Mouse (Mus musculus) CD8-positive naive resting alpha-beta T cell, adult 57 days (primary cell): ENCODE results near the gene Clrn1. TPM values are rescaled to one million over a fixed set of nuclear protein-coding genes. Genes with fewer than 3 reads are reported as not detected.

Experiments
- total RNA-seq: library from RNA; stranded (reverse); gene quantifications from one replicate; pipeline ENCODE4 v1.2.4, GENCODE M21; 2023

The Clrn1 gene
- total RNA-seq = not detected

DNA sequence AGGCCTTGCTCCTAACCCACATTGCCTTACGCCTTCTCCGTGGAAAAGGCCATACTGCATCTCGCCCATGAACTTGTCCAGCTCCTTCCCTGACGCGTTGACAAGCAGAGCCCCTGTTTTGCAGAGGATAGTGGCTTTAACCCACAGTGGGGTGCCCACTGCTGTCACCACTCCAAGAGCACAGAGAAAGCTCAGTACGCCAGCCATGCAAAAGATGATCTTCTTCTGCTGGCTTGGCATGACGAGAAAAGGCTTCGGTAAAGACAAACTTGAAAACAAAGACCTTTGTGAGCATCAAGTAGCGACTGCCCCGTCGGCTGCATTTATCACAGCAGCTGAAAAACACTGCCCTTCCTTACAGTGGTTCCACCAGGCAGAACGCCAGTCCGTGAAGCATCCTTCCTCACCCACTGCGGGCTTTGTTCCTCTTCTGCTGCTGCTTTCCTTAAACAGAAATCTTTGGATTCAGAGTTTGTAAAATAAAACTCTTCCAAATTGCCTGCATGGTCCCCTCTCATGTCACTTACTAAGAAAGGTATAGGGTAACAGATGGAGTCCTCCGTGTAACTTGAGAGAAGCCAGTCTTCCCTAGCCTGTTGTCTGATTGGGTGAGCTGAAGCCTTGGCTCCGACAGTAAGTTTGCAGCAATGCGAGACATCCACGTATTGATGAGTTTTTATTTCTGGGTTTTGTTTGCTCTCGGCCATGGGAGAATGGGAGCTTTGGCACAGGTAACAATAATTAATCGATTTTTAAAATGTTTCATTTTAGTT lies at the start of gene Clrn1:
Gene Clrn1 (minus strand): TSS at position 540 of the 773 bp plus-strand sequence.

DNA sequence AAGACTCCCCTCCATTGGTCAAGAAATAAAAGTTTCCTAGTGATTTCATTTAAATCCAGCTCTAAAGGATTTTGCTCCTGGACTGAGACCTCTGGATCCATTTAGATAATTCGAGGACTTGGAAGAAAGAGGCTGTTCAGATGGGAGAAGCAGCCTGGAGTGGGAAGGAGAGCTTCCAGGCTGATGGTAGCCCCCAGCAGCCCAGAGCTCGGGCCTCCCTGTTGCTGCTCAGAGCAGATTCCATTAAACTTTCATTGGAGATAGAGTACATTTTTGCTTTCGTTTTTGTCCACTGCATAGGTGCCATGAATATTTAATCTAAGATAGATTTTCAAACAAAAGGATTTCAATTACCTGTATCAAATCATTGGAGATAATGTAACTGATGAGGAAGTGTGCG lies 62.9 kb downstream of the Clrn1 start, which contains the start of gene Mindy4b-ps:
Gene Mindy4b-ps (minus strand): TSS at position 101 of the 400 bp plus-strand sequence.

Other genes starting within 250 kb of the Clrn1 start
- gene Erich6, start 248.1 kb downstream of the Clrn1 start, total RNA-seq = not detected
- 54.2 TPM for gene Siah2, start 192.9 kb downstream of the Clrn1 start, total RNA-seq
- not detected for gene Mindy4b-ps, start 63.0 kb downstream of the Clrn1 start, total RNA-seq
- 0.31 TPM for gene Med12l, start 120.5 kb upstream of the Clrn1 start, total RNA-seq
- 94.5 TPM for gene Gpr171, start 216.5 kb upstream of the Clrn1 start, total RNA-seq